ENCODE assay signal across 15 mouse cellular contexts in the genomic region with DNA sequence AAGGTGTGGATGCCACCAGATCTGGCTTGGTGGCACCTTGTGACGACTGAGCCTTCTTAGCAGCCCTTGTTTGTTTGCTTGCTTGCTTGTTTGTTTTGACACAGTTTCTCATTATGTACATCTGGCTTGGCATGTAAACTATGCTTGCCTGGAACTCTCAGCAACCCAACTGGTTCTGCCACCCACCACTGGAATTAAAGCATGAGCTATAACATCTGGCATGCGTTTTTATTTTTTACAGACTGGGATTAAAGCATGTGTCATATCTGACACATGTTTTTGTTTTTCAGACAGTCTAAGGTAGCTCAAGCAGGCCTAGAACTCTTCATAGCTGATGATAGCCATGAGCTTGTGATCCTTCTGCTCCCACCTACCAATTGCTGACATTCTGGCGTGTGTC.
"Had no signal": no experiment of that assay in that cellular context is flagged by ENCODE, and none has a peak within 500 bp of the region (broad histone marks: within the 10 kb centered on the region; RNA-seq: fewer than 3 reads in every experiment).

No protein-coding gene starts in this region.

- H3K4me3 ChIP-seq: limb, embryonic 13.5 days; liver, embryonic 13.5 days; midbrain, embryonic 13.5 days; stomach, embryonic 15.5 days had no signal

- H3K27me3 ChIP-seq: limb, embryonic 13.5 days; liver, embryonic 13.5 days; midbrain, embryonic 13.5 days; stomach, embryonic 15.5 days had no signal

- H3K9ac ChIP-seq: limb, embryonic 13.5 days; liver, embryonic 13.5 days; midbrain, embryonic 13.5 days; stomach, embryonic 15.5 days had no signal

- DNase-seq: kidney, adult 11 months; kidney, adult 8-10 months; kidney, postnatal 14 days; kidney, postnatal 4 days; left cerebral cortex, postnatal 4 days; liver, embryonic 13.5 days; lung, adult 2 months; lung, postnatal 14 days; spleen, adult 18-20 months; thymus, postnatal 25 days had no signal

- H3K4me1 ChIP-seq: midbrain, embryonic 13.5 days; stomach, embryonic 15.5 days had no signal

- H3K27ac ChIP-seq: limb, embryonic 13.5 days; liver, embryonic 13.5 days; macrophage; midbrain, embryonic 13.5 days; stomach, embryonic 15.5 days had no signal

- ATAC-seq: midbrain, embryonic 13.5 days; midbrain, embryonic 16.5 days had no signal

- H3K4me2 ChIP-seq: limb, embryonic 13.5 days; liver, embryonic 13.5 days; midbrain, embryonic 13.5 days; stomach, embryonic 15.5 days had no signal

- H3K9me3 ChIP-seq: limb, embryonic 13.5 days; liver, embryonic 13.5 days; midbrain, embryonic 13.5 days; stomach, embryonic 15.5 days had no signal
